Mouse (Mus musculus) lung, postnatal 0 days (tissue): ENCODE data around the gene BC067074. TPM values are rescaled to one million over a fixed set of nuclear protein-coding genes. Genes with fewer than 3 reads are reported as not detected.
A peak's percentile ranks its signal among the peaks of the same experiment; 100 is the strongest.

ENCODE experiments used
- ATAC-seq: fragments of 200-750 bp; cut with Nextera tagmentation; 2 replicates; pipeline ENCODE4 v1.8.0; 2017; ENCODE audit warnings: moderate library complexity
- DNase-seq: peaks from one replicate; pipeline ENCODE4 v3.0.0-alpha.2; 2016; ENCODE audit warnings: low spot score
- H3K27ac ChIP-seq: fragments of 300-500 bp; sonication (generic); 2 replicates; pipeline ENCODE4 v1.5.1; 2014; ENCODE audit warnings: antibody characterized with exemption, mild to moderate bottlenecking, low read length, mixed read lengths
- H3K27me3 ChIP-seq: fragments of 300-500 bp; sonication (generic); replicated peaks from 2 replicates; pipeline ENCODE4 v1.6.1; 2014; ENCODE audit warnings: low read length, mixed read lengths; ENCODE audit not compliant: insufficient read depth
- H3K36me3 ChIP-seq: fragments of 300-500 bp; sonication (generic); 2 replicates; pipeline ENCODE4 v1.6.1; 2014; ENCODE audit warnings: low read length, mixed read lengths; ENCODE audit not compliant: insufficient read depth
- H3K4me1 ChIP-seq: fragments of 300-500 bp; sonication (generic); 2 replicates; pipeline ENCODE4 v1.6.1; 2014; ENCODE audit warnings: antibody characterized with exemption, low read depth, low read length, mixed read lengths; ENCODE audit not compliant: insufficient read depth
- H3K4me2 ChIP-seq: fragments of 300-500 bp; sonication (generic); replicated peaks from 2 replicates; pipeline ENCODE4 v1.6.1; 2014; ENCODE audit warnings: low read depth, mild to moderate bottlenecking, low read length, moderate library complexity, mixed read lengths
- H3K4me3 ChIP-seq: fragments of 300-500 bp; sonication (generic); 2 replicates; pipeline ENCODE4 v1.5.1; 2014; ENCODE audit warnings: low read depth, low read length
- H3K9ac ChIP-seq: fragments of 300-500 bp; sonication (generic); replicated peaks from 2 replicates; pipeline ENCODE4 v1.6.1; 2014; ENCODE audit warnings: low read depth, mild to moderate bottlenecking
- H3K9me3 ChIP-seq: fragments of 300-500 bp; sonication (generic); 2 replicates; pipeline ENCODE4 v1.6.1; 2016; ENCODE audit warnings: low read length, mixed read lengths
- CTCF ChIP-seq: IDR thresholded peaks from 2 replicates; pipeline ENCODE4 v1.5.1; 2016; ENCODE audit warnings: antibody characterized with exemption, mild to moderate bottlenecking
- EP300 ChIP-seq: IDR thresholded peaks from 2 replicates; pipeline ENCODE4 v1.6.1; 2016; ENCODE audit warnings: antibody characterized with exemption, mild to moderate bottlenecking, control low read depth
- WGBS: fragments of 180-500 bp; shearing (Covaris S2); extraction: QIAGEN DNeasy Blood & Tissue Kit; methylation state at CpG from one replicate; pipeline ENCODE4 v1.1.7; 2014; 5-methylcytosine and 5-hydroxymethylcytosine counted together
- polyA plus RNA-seq: library from polyadenylated mRNA; unstranded; fragments of >200 nt; fragmentation: Nextera tagmentation; extraction: Ambion mirVana; gene quantifications from 2 replicates; pipeline ENCODE4 v1.2.1, GENCODE M21; 2015

BC067074 gene
- polyA plus RNA-seq, 1 experiment from 2014 or later, result 3.3 TPM

DNA sequence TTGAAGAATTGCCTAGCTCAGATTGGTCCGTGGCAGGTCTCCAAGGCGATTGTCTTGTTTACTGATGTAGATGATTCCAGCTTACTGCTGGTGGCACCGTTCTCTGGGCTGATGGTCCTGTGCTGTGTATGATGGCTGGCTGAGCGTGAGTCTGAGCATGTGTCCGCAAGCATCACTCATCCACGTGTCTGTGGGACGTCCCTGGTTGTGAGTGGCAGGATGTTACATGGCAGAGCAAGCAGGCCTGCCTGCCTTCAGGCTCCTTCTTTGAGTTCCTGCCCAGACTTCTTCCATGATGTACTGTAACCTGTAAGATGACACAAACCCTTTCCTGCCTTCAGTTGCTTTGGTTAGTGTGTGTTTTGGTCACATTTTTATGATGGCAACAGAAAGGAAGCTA lies 5.8 kb upstream of the BC067074 start:
- Histone ChIP-seq H3K36me3 (no peaks in the 10 kb centered on the region), H3K4me1 (no peaks in the 10 kb centered on the region), H3K9ac (no peak overlapping the region), H3K27me3 (no peaks in the 10 kb centered on the region), H3K9me3 (no peaks in the 10 kb centered on the region), H3K4me2 (no peak overlapping the region), H3K27ac (no peak overlapping the region), H3K4me3 (no peak overlapping the region)
- WGBS, result 83% methylated on average over 7 of the region's 7 CpGs
- ATAC-seq (no peak), DNase-seq (no peak)
- TF ChIP-seq EP300, result no peak
- no peak for TF ChIP-seq CTCF

DNA sequence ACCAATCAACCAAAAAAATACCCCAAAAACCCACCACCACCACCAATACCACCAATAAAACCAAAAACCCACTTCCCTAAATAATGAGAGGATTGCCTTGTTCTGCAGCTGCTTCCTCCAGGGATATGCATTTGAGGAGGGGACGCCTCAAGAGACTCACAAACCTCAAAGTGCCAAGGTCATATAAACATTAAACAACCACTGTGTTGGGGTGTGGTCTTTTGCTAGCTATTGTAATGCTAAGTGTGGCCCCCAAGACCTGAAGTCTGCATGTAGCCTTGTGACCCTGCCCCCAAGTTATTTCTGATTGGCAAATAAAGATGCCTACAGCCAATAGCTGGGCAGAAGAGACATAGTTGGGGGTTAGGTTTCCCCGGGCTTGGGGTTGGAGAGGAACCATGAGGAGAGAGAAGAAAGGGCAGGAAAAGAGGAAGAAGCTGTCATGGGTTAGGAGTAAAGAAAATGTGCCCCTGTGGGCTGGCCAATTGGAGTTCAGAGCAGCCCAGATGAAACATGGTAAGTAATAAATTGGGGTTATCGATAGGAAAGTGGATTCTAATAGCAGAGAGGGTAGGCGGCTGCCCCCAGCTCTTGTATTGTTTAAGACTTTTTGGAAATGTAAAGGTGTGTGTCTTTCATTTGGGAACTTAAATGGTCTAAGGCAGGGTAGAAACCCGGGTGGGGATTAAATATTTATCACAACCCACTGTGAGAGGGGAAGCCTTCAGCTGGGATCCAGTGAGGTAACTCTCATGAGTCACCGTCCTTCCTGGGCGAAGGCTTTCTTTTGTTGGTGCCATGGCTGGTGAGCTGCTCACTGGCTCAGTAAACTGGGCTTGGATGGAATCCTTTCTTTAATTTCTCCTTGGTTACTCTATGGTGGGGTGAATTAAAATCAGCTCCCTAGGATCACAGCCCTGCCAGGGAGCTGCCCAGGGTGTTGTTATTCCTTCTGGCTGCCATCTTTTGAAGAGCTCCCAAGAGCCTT lies 4.5 kb upstream of the BC067074 start:
- Histone ChIP-seq H3K27me3 (no peaks in the 10 kb centered on the region), H3K9me3 (no peaks in the 10 kb centered on the region), H3K4me3 (no peak overlapping the region), H3K36me3 (no peaks in the 10 kb centered on the region), H3K27ac (no peak overlapping the region), H3K9ac (no peak overlapping the region), H3K4me2 (no peak overlapping the region), H3K4me1 (no peaks in the 10 kb centered on the region)
- 77% methylated on average over 7 of the region's 7 CpGs for WGBS
- DNase-seq, result no peak
- ATAC-seq, result no peak
- TF ChIP-seq CTCF (no peak), EP300 (no peak)

GRCm38 (mm10) chr13:113289760-113290159 lies 3.2 kb upstream of the BC067074 start:
- H3K9ac ChIP-seq, result no peak overlapping the region
- H3K27ac ChIP-seq, result no peak overlapping the region
- TF ChIP-seq CTCF, result no peak
- TF ChIP-seq EP300, result no peak
- ATAC-seq (no peak), DNase-seq (no peak)
- 89% methylated on average over 4 of the region's 4 CpGs for WGBS
- no peaks in the 10 kb centered on the region for H3K27me3 ChIP-seq
- no peaks in the 10 kb centered on the region for H3K4me1 ChIP-seq
- no peak overlapping the region for H3K4me3 ChIP-seq
- H3K9me3 ChIP-seq, result no peaks in the 10 kb centered on the region
- H3K36me3 ChIP-seq, result no peaks in the 10 kb centered on the region
- H3K4me2 ChIP-seq, result no peak overlapping the region

GRCm38 (mm10) chr13:113292001-113292400 lies 958 bp upstream of the BC067074 start:
- Histone ChIP-seq H3K27me3 (no peaks in the 10 kb centered on the region), H3K4me3 (no peak overlapping the region), H3K27ac (no peak overlapping the region), H3K9me3 (no peaks in the 10 kb centered on the region), H3K4me2 (no peak overlapping the region), H3K9ac (no peak overlapping the region), H3K4me1 (no peaks in the 10 kb centered on the region), H3K36me3 (no peaks in the 10 kb centered on the region)
- no peak for TF ChIP-seq EP300
- TF ChIP-seq CTCF, result no peak
- ATAC-seq, result no peak
- DNase-seq, result no peak
- WGBS, result 83% methylated on average over 8 of the region's 8 CpGs

- Histone ChIP-seq H3K9ac (peak overlapping the region; percentile 70; the same call in 1 of the 2 replicates), H3K36me3 (no peaks in the 10 kb centered on the region), H3K9me3 (no peaks in the 10 kb centered on the region), H3K27ac (peak overlapping the region; percentile 71), H3K4me3 (peak overlapping the region; percentile 59), H3K27me3 (no peaks in the 10 kb centered on the region), H3K4me1 (no peaks in the 10 kb centered on the region), H3K4me2 (peak overlapping the region; percentile 86)
- 46% methylated on average over 11 of the region's 11 CpGs for WGBS
- peak; percentile 76 for ATAC-seq
- TF ChIP-seq CTCF, result no peak
- DNase-seq, result peak; percentile 55
Observed at GRCm38 (mm10) chr13:113293707-113294432, 911 bp downstream of the BC067074 start.

DNA sequence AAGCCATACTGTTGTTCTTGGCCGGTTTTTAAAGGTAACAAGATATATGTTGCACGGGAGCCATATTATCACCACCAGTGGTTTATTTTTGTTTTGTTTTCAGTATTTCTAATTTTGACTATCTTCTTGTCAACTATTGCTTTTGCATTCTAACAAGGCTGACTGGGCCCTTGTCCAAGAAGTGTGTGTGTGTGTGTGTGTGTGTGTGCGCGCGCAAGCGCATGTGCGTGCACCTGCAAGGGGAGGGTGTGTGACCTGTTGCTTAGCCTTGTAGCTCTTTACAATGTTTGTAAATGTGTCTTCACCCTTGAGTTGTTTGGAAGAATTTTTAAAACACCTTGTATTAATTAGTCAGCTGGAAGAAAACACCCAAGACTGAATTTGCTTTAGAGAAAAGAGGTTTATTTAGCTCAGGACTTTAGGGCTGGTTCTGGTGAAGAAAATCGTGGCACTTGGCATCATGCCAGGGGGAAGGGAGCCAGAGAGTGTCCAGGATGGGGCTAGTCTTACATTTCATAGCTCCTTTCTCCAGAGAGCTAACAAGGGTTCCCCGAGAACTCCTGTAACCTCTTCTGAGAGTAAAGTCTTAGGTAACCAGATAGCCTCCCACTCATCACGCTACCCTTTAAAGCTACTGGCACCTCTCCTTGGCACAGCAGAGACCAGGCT lies 3.0 kb downstream of the BC067074 start:
- Histone ChIP-seq H3K27ac (no peak overlapping the region), H3K9ac (no peak overlapping the region), H3K9me3 (no peaks in the 10 kb centered on the region), H3K4me2 (no peak overlapping the region), H3K27me3 (no peaks in the 10 kb centered on the region), H3K4me1 (no peaks in the 10 kb centered on the region), H3K4me3 (no peak overlapping the region), H3K36me3 (no peaks in the 10 kb centered on the region)
- TF ChIP-seq CTCF (no peak), EP300 (no peak)
- 73% methylated on average over 10 of the region's 10 CpGs for WGBS
- DNase-seq, result no peak
- no peak for ATAC-seq
